Mouse (Mus musculus) midbrain, embryonic 13.5 days (tissue): ENCODE results near the gene Uhmk1. TPM values are rescaled to one million over a fixed set of nuclear protein-coding genes. Genes with fewer than 3 reads are reported as not detected.

Source experiments
- ATAC-seq: fragments of 200-750 bp; cut with Nextera tagmentation; 2 replicates; pipeline ENCODE4 v1.8.0; 2017; ENCODE audit warnings: mild to moderate bottlenecking, moderate TSS enrichment, moderate library complexity
- H3K27ac ChIP-seq: fragments of 300-500 bp; sonication (generic); 2 replicates; pipeline ENCODE4 v1.5.1; 2015; ENCODE audit warnings: inconsistent platforms, mild to moderate bottlenecking, moderate library complexity
- H3K27me3 ChIP-seq: fragments of 300-500 bp; sonication (generic); 2 replicates; pipeline ENCODE4 v1.6.1; 2015; ENCODE audit warnings: mild to moderate bottlenecking, inconsistent platforms
- H3K36me3 ChIP-seq: fragments of 300-500 bp; sonication (generic); 2 replicates; pipeline ENCODE4 v1.6.1; 2015; ENCODE audit warnings: mild to moderate bottlenecking, inconsistent platforms
- H3K4me1 ChIP-seq: fragments of 300-500 bp; sonication (generic); replicated peaks from 2 replicates; pipeline ENCODE4 v1.6.1; 2015; ENCODE audit warnings: inconsistent platforms
- H3K4me2 ChIP-seq: fragments of 300-500 bp; sonication (generic); replicated peaks from 2 replicates; pipeline ENCODE4 v1.6.1; 2015; ENCODE audit warnings: moderate library complexity, mild to moderate bottlenecking, inconsistent platforms
- H3K4me3 ChIP-seq: fragments of 300-500 bp; sonication (generic); replicated peaks from 2 replicates; pipeline ENCODE4 v1.5.1; 2015; ENCODE audit warnings: mild to moderate bottlenecking, inconsistent platforms
- H3K9ac ChIP-seq: fragments of 300-500 bp; sonication (generic); replicated peaks from 2 replicates; pipeline ENCODE4 v1.6.1; 2015; ENCODE audit warnings: mild to moderate bottlenecking, inconsistent platforms
- H3K9me3 ChIP-seq: fragments of 300-500 bp; sonication (generic); 2 replicates; pipeline ENCODE4 v1.6.1; 2016; ENCODE audit warnings: mild to moderate bottlenecking, inconsistent platforms
- WGBS: fragments of 180-500 bp; shearing (Covaris S2); methylation state at CpG from one replicate; pipeline ENCODE4 v1.1.7; 2015; 5-methylcytosine and 5-hydroxymethylcytosine counted together
- polyA plus RNA-seq: library from polyadenylated mRNA; unstranded; fragments of >200 nt; fragmentation: Nextera tagmentation; extraction: Ambion mirVana; gene quantifications from 2 replicates; pipeline ENCODE4 v1.2.1, GENCODE M21; 2015

Gene Uhmk1
- polyA plus RNA-seq, 1 experiment from 2014 or later, result 8.3 TPM

DNA sequence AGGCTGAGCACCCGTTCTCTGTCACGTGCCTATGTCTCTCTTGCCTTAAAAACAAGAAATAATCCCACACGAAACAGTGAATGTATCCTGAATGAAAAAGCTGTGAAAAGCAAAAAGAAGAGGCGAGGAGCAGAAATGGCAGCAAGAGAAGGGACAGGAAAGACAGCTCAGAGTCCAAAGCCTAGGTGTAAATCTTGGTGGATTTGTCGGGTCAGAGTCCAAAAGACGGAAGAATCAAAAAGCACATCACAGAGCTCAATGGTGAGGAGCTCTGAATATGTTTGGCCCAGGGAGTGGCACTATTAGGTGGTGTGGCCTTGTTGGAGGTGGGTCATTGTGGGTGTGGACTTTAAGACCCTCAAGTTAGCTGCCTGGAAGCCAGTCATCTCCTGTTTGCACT is 8.8 kb downstream of the Uhmk1 start:
- Histone ChIP-seq H3K4me3 (no peak overlapping the region), H3K4me2 (no peak overlapping the region), H3K36me3 (peaks cover 76% of the 10 kb centered on the region), H3K4me1 (no peaks in the 10 kb centered on the region), H3K27me3 (no peaks in the 10 kb centered on the region), H3K27ac (no peak overlapping the region), H3K9ac (no peak overlapping the region), H3K9me3 (no peaks in the 10 kb centered on the region)
- over 99% methylated on average over 6 of the region's 6 CpGs for WGBS
- no peak for ATAC-seq

DNA sequence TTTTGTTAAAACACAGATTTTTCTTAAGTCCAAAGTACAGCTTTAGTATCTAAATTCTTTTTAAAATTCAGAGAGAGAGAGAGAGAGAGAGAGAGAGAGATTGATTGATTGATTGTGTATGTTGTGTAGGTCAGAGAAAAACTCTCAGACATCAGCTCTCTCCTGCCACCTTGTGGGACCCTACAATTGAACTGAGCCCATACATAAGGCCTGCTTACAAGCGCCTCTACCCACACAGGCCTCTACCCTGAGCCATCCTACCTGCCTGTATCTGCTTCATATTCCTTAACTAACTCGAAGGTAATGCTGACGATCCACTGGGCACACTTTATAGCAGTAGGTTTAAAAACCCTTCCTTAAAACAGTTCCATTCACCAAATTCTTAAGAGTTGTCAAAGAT is 14.8 kb downstream of the Uhmk1 start:
- Histone ChIP-seq H3K27me3 (no peaks in the 10 kb centered on the region), H3K9ac (no peak overlapping the region), H3K4me2 (no peak overlapping the region), H3K27ac (no peak overlapping the region), H3K36me3 (peaks cover 78% of the 10 kb centered on the region), H3K9me3 (no peaks in the 10 kb centered on the region), H3K4me1 (no peaks in the 10 kb centered on the region), H3K4me3 (no peak overlapping the region)
- WGBS, result 89% methylated on average over 3 of the region's 3 CpGs
- ATAC-seq, result no peak

DNA sequence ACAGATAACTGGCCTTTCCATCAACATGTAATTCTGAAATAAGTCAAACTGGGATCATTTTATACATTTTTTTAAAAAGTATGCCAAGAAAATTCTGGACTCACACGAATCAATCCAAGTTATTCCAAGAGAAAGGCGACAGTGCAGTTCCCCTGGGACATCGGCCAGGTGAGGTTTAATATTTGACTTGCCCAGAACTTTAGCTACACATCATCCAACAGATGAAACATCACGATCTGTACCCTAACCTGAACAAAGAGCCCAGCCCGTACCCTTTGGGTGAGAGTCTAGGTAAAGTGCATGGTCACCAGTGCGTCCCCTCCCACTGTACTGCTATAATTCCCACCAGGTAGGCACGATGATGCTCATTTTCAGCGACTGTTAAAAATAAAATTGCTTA is 19.0 kb downstream of the Uhmk1 start:
- Histone ChIP-seq H3K9me3 (no peaks in the 10 kb centered on the region), H3K9ac (no peak overlapping the region), H3K36me3 (peaks cover 85% of the 10 kb centered on the region), H3K4me1 (no peaks in the 10 kb centered on the region), H3K4me3 (no peak overlapping the region), H3K4me2 (no peak overlapping the region), H3K27me3 (no peaks in the 10 kb centered on the region), H3K27ac (no peak overlapping the region)
- no peak for ATAC-seq
- WGBS, result 97% methylated on average over 8 of the region's 8 CpGs

- no peak overlapping the region for H3K4me2 ChIP-seq
- H3K9ac ChIP-seq, result no peak overlapping the region
- peaks cover 49% of the 10 kb centered on the region for H3K36me3 ChIP-seq
- no peak for ATAC-seq
- H3K4me3 ChIP-seq, result no peak overlapping the region
- no peaks in the 10 kb centered on the region for H3K9me3 ChIP-seq
- WGBS, result 97% methylated on average over 1 of the region's 1 CpGs
- no peaks in the 10 kb centered on the region for H3K4me1 ChIP-seq
- H3K27me3 ChIP-seq, result no peaks in the 10 kb centered on the region
- no peak overlapping the region for H3K27ac ChIP-seq
Observed at GRCm38 (mm10) chr1:170191925-170192324, 23.3 kb downstream of the Uhmk1 start.

GRCm38 (mm10) chr1:170190225-170190624 is 25.0 kb downstream of the Uhmk1 start:
- Histone ChIP-seq H3K9me3 (no peaks in the 10 kb centered on the region), H3K36me3 (peaks cover 34% of the 10 kb centered on the region), H3K4me3 (no peak overlapping the region), H3K27me3 (no peaks in the 10 kb centered on the region), H3K4me1 (no peaks in the 10 kb centered on the region), H3K27ac (no peak overlapping the region), H3K9ac (no peak overlapping the region), H3K4me2 (no peak overlapping the region)
- ATAC-seq, result no peak
- WGBS, result 82% methylated on average over 4 of the region's 4 CpGs

- Histone ChIP-seq H3K27ac (no peak overlapping the region), H3K27me3 (no peaks in the 10 kb centered on the region), H3K4me3 (no peak overlapping the region), H3K9ac (no peak overlapping the region), H3K36me3 (peaks cover 19% of the 10 kb centered on the region), H3K9me3 (no peaks in the 10 kb centered on the region), H3K4me2 (no peak overlapping the region), H3K4me1 (no peaks in the 10 kb centered on the region)
- no peak for ATAC-seq
- WGBS, result 80% methylated on average over 11 of the region's 11 CpGs
Observed at GRCm38 (mm10) chr1:170188601-170189000, 26.6 kb downstream of the Uhmk1 start.

DNA sequence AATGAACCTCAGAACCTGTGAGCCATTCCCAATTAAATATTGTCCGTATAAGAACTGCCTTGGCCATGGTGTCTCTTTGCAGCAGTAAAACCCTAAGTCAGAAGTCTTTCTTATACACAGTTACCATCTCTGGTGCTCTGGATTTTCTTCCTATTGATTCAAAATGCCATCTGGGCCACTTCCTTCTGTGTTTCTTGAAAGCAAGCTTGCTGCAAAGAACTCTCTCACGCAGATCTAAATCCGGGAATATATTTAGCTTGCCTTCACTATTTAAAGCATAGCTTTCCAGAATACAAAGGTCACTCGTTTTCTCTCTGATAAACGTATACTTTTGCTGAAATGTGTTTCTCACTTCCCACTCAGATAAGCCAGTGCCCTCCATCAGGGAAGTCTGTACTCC is 28.7 kb downstream of the Uhmk1 start:
- H3K27ac ChIP-seq, result no peak overlapping the region
- no peaks in the 10 kb centered on the region for H3K4me1 ChIP-seq
- 0 out of 2 replicates have a peak, but pooled peaks cover 5% of the 10 kb centered on the region for H3K36me3 ChIP-seq
- H3K9ac ChIP-seq, result no peak overlapping the region
- H3K4me3 ChIP-seq, result no peak overlapping the region
- ATAC-seq, result no peak
- 88% methylated on average over 5 of the region's 5 CpGs for WGBS
- no peaks in the 10 kb centered on the region for H3K9me3 ChIP-seq
- H3K27me3 ChIP-seq, result no peaks in the 10 kb centered on the region
- H3K4me2 ChIP-seq, result no peak overlapping the region

- Histone ChIP-seq H3K27ac (no peak overlapping the region), H3K4me2 (no peak overlapping the region), H3K36me3 (no peaks in the 10 kb centered on the region), H3K9ac (no peak overlapping the region), H3K4me3 (no peak overlapping the region), H3K27me3 (no peaks in the 10 kb centered on the region), H3K9me3 (no peaks in the 10 kb centered on the region), H3K4me1 (no peaks in the 10 kb centered on the region)
- ATAC-seq, result no peak
- WGBS, result 97% methylated on average over 3 of the region's 3 CpGs
Observed at GRCm38 (mm10) chr1:170185137-170185536, 30.1 kb downstream of the Uhmk1 start.

- H3K9me3 ChIP-seq, result no peaks in the 10 kb centered on the region
- no peaks in the 10 kb centered on the region for H3K27me3 ChIP-seq
- ATAC-seq, result no peak
- no peak overlapping the region for H3K4me2 ChIP-seq
- H3K27ac ChIP-seq, result no peak overlapping the region
- no peaks in the 10 kb centered on the region for H3K4me1 ChIP-seq
- H3K36me3 ChIP-seq, result no peaks in the 10 kb centered on the region
- no peak overlapping the region for H3K9ac ChIP-seq
- no peak overlapping the region for H3K4me3 ChIP-seq
Observed at GRCm38 (mm10) chr1:170182706-170183105, 32.5 kb downstream of the Uhmk1 start.

DNA sequence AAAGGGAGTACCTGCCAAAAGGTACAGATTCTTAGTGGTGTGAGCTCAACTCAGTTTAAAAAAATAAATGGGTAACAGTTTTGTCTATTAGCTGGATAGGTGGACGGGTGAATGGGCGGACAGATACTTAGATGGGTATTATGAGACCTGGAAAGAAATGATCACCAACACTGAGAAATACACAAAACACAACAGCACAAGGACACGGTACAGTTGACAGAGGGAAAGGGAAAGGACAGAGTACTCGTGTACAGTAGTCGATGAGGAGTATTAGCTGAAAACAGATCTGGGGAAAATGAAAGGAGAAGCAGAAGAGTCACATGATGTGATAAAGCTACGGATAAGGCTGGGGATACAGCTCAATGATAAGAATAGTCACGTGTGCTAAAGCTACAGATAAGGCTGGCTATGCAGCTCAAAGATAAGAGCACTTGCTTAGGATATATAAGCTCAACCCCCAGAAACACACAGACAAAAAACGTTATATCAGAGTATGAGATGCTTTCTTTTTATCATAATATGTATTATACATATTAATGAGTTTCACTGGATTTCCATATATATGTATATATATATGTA is 38.4 kb downstream of the Uhmk1 start:
- H3K9ac ChIP-seq, result no peak overlapping the region
- no peaks in the 10 kb centered on the region for H3K27me3 ChIP-seq
- H3K36me3 ChIP-seq, result no peaks in the 10 kb centered on the region
- H3K4me2 ChIP-seq, result no peak overlapping the region
- H3K4me3 ChIP-seq, result no peak overlapping the region
- no peaks in the 10 kb centered on the region for H3K9me3 ChIP-seq
- H3K4me1 ChIP-seq, result peaks cover 21% of the 10 kb centered on the region
- 86% methylated on average over 8 of the region's 8 CpGs for WGBS
- no peak for ATAC-seq
- no peak overlapping the region for H3K27ac ChIP-seq

DNA sequence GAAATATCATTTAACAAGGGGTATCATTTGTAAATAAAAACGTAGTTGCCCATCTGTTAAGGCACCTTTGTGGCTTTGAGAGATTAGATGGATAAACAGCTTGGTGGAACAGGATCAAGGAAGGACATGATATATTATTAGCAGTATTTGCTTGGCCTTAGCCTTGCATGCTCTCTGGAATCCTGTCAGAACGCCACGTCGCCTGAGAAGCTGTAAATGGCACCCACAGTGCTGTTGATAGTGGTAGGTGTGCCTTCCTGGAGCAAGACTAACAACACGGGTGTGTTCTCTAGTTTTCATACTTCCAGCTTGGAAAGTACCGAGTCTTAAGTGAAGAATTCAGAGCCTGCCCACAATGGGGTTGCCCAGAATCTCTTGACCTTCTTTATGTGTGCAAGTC is 39.3 kb downstream of the Uhmk1 start:
- no peak overlapping the region for H3K9ac ChIP-seq
- no peaks in the 10 kb centered on the region for H3K27me3 ChIP-seq
- H3K4me2 ChIP-seq, result no peak overlapping the region; the same call in 1 of the 2 replicates
- no peaks in the 10 kb centered on the region for H3K9me3 ChIP-seq
- no peaks in the 10 kb centered on the region for H3K36me3 ChIP-seq
- no peak overlapping the region for H3K27ac ChIP-seq
- 55% methylated on average over 6 of the region's 6 CpGs for WGBS
- H3K4me1 ChIP-seq, result peaks cover 21% of the 10 kb centered on the region
- no peak for ATAC-seq
- H3K4me3 ChIP-seq, result peak overlapping the region; percentile 73; the same call in 1 of the 2 replicates

- Histone ChIP-seq H3K9ac (peak within 1 kb of the TSS; percentile 83), H3K4me1 (peaks cover 21% of the 10 kb centered on the region), H3K36me3 (no peaks in the 10 kb centered on the region), H3K4me3 (peak within 1 kb of the TSS; percentile 73), H3K27me3 (no peaks in the 10 kb centered on the region), H3K27ac (peak within 1 kb of the TSS; percentile 94), H3K4me2 (peak within 1 kb of the TSS; percentile 69), H3K9me3 (no peaks in the 10 kb centered on the region)
- peak; percentile 98 for ATAC-seq
- WGBS, result under 1% methylated on average over 52 of the region's 52 CpGs
Observed at GRCm38 (mm10) chr1:170174814-170175332, 40.3 kb downstream of the Uhmk1 start, which contains the start of gene Uap1. Uap1 (minus strand) TSS chr1:170174957.
